Mouse (Mus musculus): ENCODE results near the gene Kremen1. TPM values are rescaled to one million over a fixed set of nuclear protein-coding genes. Genes with fewer than 3 reads are reported as not detected.
A peak's percentile ranks its signal among the peaks of the same experiment; 100 is the strongest.

Kremen1 gene
- polyA plus RNA-seq, 1 experiment from 2014 or later, result 20.9 TPM

DNA sequence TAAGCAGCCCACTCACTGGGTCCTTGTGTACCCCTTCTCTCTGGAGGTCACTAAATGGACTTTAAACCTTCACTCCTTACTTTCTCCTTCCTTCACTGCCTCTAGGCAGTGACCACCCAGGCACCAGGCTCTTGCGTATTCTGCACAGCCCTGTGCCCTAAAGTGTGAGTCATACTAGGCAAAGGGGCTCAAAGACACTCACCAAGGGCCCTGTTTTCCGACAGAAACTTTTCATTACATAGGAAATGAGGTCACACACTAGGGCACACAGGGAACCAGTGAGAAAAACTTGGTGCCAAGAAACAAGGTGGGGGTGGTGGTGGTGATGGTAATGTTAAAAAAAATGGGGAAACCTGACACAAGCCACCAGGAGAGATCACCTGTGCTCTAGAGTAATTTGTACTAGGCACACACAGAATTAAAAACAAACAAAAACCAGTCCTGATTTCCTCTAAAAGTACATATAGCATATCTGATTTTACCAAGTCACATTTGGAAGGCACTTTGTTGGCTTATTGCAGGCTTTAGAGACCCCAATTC, 35.3 kb upstream of the Kremen1 start:
- no peaks in the 10 kb centered on the region for H3K27me3 ChIP-seq (ENCODE audit: control insufficient read depth, insufficient read depth, low read length)
- H3K36me3 ChIP-seq (ENCODE audit: control insufficient read depth, insufficient read depth, low read length), result no peaks in the 10 kb centered on the region
- H3K4me2 ChIP-seq (ENCODE audit: low read length), result no peak overlapping the region
- 65% methylated on average over 2 of the region's 2 CpGs for WGBS
- H3K4me1 ChIP-seq (ENCODE audit: control insufficient read depth in 2 of 2, insufficient read depth in 2 of 2, low read length in 2 of 2), result peaks cover 2 to 32% of the 10 kb centered on the region in 2 experiments; a peak in 3 of 4 replicates
- H3K4me3 ChIP-seq (ENCODE audit: control insufficient read depth in 1 of 2, insufficient read depth in 1 of 2, low read depth in 1 of 2, low read length in 2 of 2), result no peak overlapping the region
- ATAC-seq (ENCODE audit: insufficient number of reproducible peaks, insufficient read depth, low FRiP score, low read depth), result 0 out of 2 replicates have a peak, but pooled peaks have one; percentile 35
- H3K9ac ChIP-seq (ENCODE audit: low read length), result no peak overlapping the region
- 0 out of 4 replicates have a peak overlapping the region, but pooled peaks of 1 of the 2 experiments have one; percentile 37 for H3K27ac ChIP-seq (replicated peaks in 1 of 2; ENCODE audit: control insufficient read depth in 1 of 2, insufficient read depth in 1 of 2, low read depth in 2 of 2, low read length in 2 of 2)
- no peaks in the 10 kb centered on the region for H3K9me3 ChIP-seq (ENCODE audit: control insufficient read depth, low read length)

DNA sequence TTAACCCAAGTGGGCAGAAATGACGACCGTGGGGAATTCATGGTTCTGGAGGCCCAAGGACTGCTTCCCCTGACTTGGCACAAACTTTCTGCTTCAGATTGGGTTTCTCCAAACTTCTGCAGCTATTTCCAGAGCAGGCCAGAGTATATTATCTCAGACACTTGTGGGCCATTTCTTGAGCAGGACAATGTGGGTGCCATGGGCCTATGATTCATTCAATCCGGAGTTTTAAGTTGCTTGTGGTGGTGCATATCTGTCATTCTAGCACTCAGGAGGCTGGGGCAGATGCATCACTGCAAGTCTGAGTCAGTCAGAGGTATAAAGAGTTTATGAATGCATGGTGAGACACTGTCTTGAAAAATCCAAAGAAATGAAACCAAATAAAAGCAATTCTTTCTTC, 33.4 kb upstream of the Kremen1 start:
- Histone ChIP-seq H3K27me3 (ENCODE audit: control insufficient read depth, insufficient read depth, low read length) (no peaks in the 10 kb centered on the region), H3K9me3 (ENCODE audit: control insufficient read depth, low read length) (no peaks in the 10 kb centered on the region), H3K9ac (ENCODE audit: low read length) (no peak overlapping the region), H3K36me3 (ENCODE audit: control insufficient read depth, insufficient read depth, low read length) (no peaks in the 10 kb centered on the region), H3K4me1 (ENCODE audit: control insufficient read depth in 2 of 2, insufficient read depth in 2 of 2, low read length in 2 of 2) (peaks cover 2 to 25% of the 10 kb centered on the region in 2 experiments; a peak in 3 of 4 replicates), H3K4me2 (ENCODE audit: low read length) (no peak overlapping the region), H3K27ac (replicated peaks in 1 of 2; ENCODE audit: control insufficient read depth in 1 of 2, insufficient read depth in 1 of 2, low read depth in 2 of 2, low read length in 2 of 2) (no peak overlapping the region), H3K4me3 (ENCODE audit: control insufficient read depth in 1 of 2, insufficient read depth in 1 of 2, low read depth in 1 of 2, low read length in 2 of 2) (no peak overlapping the region)
- no peak for ATAC-seq (ENCODE audit: insufficient number of reproducible peaks, insufficient read depth, low FRiP score, low read depth)
- 74% methylated on average over 3 of the region's 3 CpGs for WGBS

DNA sequence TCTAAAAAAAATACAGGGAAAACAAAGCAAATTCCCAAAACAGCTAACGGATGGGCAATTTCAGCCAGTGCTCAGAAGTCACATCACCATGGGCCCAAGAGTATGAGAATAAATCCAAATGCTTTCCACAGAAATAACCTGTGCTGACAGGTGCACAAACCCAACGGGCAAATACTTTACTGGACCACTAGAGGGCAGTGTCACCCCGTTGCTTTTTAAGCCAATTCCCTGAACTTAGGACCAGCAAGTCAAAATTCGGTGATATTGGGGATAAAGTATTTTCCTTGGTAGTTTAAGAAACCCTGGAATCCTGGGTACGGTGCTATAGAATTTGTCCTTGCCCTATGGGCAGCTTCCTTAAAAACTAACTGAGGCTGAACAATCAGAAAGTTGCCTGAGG, 29.3 kb upstream of the Kremen1 start:
- ATAC-seq (ENCODE audit: insufficient number of reproducible peaks, insufficient read depth, low FRiP score, low read depth), result no peak
- 21% methylated on average over 5 of the region's 5 CpGs for WGBS
- Histone ChIP-seq H3K9me3 (ENCODE audit: control insufficient read depth, low read length) (no peaks in the 10 kb centered on the region), H3K4me3 (ENCODE audit: control insufficient read depth in 1 of 2, insufficient read depth in 1 of 2, low read depth in 1 of 2, low read length in 2 of 2) (no peak overlapping the region), H3K36me3 (ENCODE audit: control insufficient read depth, insufficient read depth, low read length) (peaks cover 25% of the 10 kb centered on the region), H3K27ac (replicated peaks in 1 of 2; ENCODE audit: control insufficient read depth in 1 of 2, insufficient read depth in 1 of 2, low read depth in 2 of 2, low read length in 2 of 2) (no peak overlapping the region), H3K27me3 (ENCODE audit: control insufficient read depth, insufficient read depth, low read length) (no peaks in the 10 kb centered on the region), H3K4me2 (ENCODE audit: low read length) (no peak overlapping the region), H3K4me1 (ENCODE audit: control insufficient read depth in 2 of 2, insufficient read depth in 2 of 2, low read length in 2 of 2) (no peaks in the 10 kb centered on the region), H3K9ac (ENCODE audit: low read length) (no peak overlapping the region)

DNA sequence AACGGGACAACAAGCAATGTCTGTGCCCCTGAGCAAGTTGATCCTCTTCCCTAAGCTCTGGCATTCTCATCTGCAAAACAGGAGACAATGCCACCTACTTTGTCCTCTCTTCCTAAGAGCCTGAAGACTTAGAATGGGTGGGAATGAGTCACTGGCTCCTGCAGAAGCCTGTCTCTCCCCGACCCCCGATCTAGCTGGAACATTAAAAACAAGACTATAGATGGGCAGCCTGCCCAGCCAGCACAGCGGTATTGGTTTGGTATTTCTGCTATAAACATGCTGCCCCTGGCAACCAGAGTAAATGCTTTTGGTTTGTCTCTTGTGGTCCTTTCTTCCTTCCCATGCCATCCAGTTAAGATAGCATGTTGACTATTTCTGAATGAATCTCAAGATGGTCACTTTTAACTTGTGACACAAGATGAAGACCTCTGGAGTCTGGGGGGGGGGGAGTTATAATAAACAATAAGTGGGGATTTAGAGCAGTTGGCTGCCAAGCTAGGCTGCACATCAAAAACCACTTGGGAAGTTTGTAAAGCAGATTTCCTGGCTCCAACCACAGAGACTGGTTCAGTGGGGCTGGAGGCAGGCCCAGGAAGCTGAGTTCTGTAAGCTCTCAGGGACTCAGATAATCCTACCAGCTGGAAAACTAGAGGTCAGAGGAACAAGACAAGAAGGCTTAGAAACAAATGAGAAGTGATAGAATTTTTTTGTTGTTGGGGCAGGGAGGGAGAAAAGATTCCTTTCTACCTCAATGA, 28.6 kb upstream of the Kremen1 start:
- H3K27me3 ChIP-seq (ENCODE audit: control insufficient read depth, insufficient read depth, low read length), result no peaks in the 10 kb centered on the region
- no peak overlapping the region for H3K27ac ChIP-seq (replicated peaks in 1 of 2; ENCODE audit: control insufficient read depth in 1 of 2, insufficient read depth in 1 of 2, low read depth in 2 of 2, low read length in 2 of 2)
- 63% methylated on average over 4 of the region's 4 CpGs for WGBS
- H3K36me3 ChIP-seq (ENCODE audit: control insufficient read depth, insufficient read depth, low read length), result peaks cover 32% of the 10 kb centered on the region
- ATAC-seq (ENCODE audit: insufficient number of reproducible peaks, insufficient read depth, low FRiP score, low read depth), result no peak
- no peak overlapping the region for H3K9ac ChIP-seq (ENCODE audit: low read length)
- no peak overlapping the region for H3K4me2 ChIP-seq (ENCODE audit: low read length)
- no peaks in the 10 kb centered on the region for H3K9me3 ChIP-seq (ENCODE audit: control insufficient read depth, low read length)
- no peaks in the 10 kb centered on the region for H3K4me1 ChIP-seq (ENCODE audit: control insufficient read depth in 2 of 2, insufficient read depth in 2 of 2, low read length in 2 of 2)
- no peak overlapping the region for H3K4me3 ChIP-seq (ENCODE audit: control insufficient read depth in 1 of 2, insufficient read depth in 1 of 2, low read depth in 1 of 2, low read length in 2 of 2)

DNA sequence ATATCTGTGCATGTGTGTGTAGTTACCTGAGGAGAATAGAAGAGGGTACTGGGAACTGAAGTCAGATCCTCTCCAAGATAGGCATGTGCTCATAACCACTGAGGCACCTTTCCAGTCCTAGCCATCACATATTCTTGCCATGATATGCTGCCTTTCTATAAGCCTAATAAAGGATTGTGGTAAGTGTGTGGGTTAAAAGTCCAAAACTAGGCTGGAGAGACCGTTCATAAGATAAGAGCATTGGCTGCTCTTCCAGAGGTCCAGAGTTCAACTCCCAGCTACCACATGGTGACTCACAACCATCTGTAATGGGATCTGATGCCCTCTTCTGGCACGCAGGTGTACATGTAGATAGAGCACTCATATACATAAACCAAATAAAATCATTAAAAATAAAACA, 22.6 kb upstream of the Kremen1 start:
- Histone ChIP-seq H3K4me3 (ENCODE audit: control insufficient read depth in 1 of 2, insufficient read depth in 1 of 2, low read depth in 1 of 2, low read length in 2 of 2) (no peak overlapping the region), H3K27ac (replicated peaks in 1 of 2; ENCODE audit: control insufficient read depth in 1 of 2, insufficient read depth in 1 of 2, low read depth in 2 of 2, low read length in 2 of 2) (no peak overlapping the region), H3K36me3 (ENCODE audit: control insufficient read depth, insufficient read depth, low read length) (peaks cover 80% of the 10 kb centered on the region), H3K9ac (ENCODE audit: low read length) (no peak overlapping the region), H3K9me3 (ENCODE audit: control insufficient read depth, low read length) (no peaks in the 10 kb centered on the region), H3K27me3 (ENCODE audit: control insufficient read depth, insufficient read depth, low read length) (no peaks in the 10 kb centered on the region), H3K4me2 (ENCODE audit: low read length) (no peak overlapping the region), H3K4me1 (ENCODE audit: control insufficient read depth in 2 of 2, insufficient read depth in 2 of 2, low read length in 2 of 2) (no peaks in the 10 kb centered on the region)
- no peak for ATAC-seq (ENCODE audit: insufficient number of reproducible peaks, insufficient read depth, low FRiP score, low read depth)
- 94% methylated on average over 2 of the region's 2 CpGs for WGBS

DNA sequence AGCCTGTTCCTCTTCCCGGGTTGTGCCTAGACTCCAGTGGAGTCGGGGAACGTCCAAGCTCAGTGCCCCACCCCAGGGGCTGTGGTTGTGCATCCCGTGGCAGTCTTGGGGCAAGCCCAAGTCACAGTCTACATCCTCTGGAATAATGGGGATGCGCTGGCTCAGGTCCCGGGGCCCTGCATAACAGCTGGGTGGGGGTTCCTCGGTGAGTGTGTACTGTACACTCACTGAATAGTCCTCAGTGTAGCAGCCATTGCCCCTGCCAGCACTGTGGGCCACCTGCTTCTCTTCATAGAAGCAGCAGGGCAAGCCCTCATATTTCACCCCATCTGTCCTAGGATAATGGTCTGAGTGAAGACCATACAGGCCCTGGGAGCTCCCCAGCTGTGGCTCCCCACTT, 19.6 kb upstream of the Kremen1 start:
- Histone ChIP-seq H3K9me3 (ENCODE audit: control insufficient read depth, low read length) (no peaks in the 10 kb centered on the region), H3K9ac (ENCODE audit: low read length) (no peak overlapping the region), H3K36me3 (ENCODE audit: control insufficient read depth, insufficient read depth, low read length) (peaks cover 57% of the 10 kb centered on the region), H3K4me1 (ENCODE audit: control insufficient read depth in 2 of 2, insufficient read depth in 2 of 2, low read length in 2 of 2) (peaks cover 0 to 3% of the 10 kb centered on the region in 2 experiments; a peak in 1 of 4 replicates), H3K27me3 (ENCODE audit: control insufficient read depth, insufficient read depth, low read length) (no peaks in the 10 kb centered on the region), H3K4me2 (ENCODE audit: low read length) (no peak overlapping the region), H3K27ac (replicated peaks in 1 of 2; ENCODE audit: control insufficient read depth in 1 of 2, insufficient read depth in 1 of 2, low read depth in 2 of 2, low read length in 2 of 2) (no peak overlapping the region), H3K4me3 (ENCODE audit: control insufficient read depth in 1 of 2, insufficient read depth in 1 of 2, low read depth in 1 of 2, low read length in 2 of 2) (no peak overlapping the region)
- no peak for ATAC-seq (ENCODE audit: insufficient number of reproducible peaks, insufficient read depth, low FRiP score, low read depth)
- 92% methylated on average over 7 of the region's 7 CpGs for WGBS

DNA sequence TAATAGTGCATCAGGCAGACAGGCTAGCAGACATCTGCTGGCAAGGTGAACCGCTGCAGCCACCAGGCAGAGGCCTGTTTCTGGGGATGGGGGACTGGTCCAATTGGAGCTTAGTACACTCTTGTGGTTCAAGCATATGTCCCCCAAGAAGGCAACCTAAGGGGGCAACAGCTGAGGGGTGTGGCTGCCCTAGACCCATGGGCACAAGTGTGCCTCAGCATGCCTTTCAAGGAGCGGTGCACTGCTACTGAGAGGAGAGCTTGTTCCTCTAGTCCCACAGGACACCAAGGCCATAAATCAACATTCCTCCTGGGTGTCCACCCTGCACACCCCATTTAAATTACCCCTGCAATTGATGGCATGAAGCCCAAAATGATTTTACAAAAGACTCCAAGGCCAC, 17.1 kb upstream of the Kremen1 start:
- Histone ChIP-seq H3K27ac (replicated peaks in 1 of 2; ENCODE audit: control insufficient read depth in 1 of 2, insufficient read depth in 1 of 2, low read depth in 2 of 2, low read length in 2 of 2) (no peak overlapping the region), H3K9me3 (ENCODE audit: control insufficient read depth, low read length) (no peaks in the 10 kb centered on the region), H3K4me2 (ENCODE audit: low read length) (no peak overlapping the region), H3K9ac (ENCODE audit: low read length) (no peak overlapping the region), H3K4me1 (ENCODE audit: control insufficient read depth in 2 of 2, insufficient read depth in 2 of 2, low read length in 2 of 2) (peaks cover 0 to 3% of the 10 kb centered on the region in 2 experiments; a peak in 1 of 4 replicates), H3K36me3 (ENCODE audit: control insufficient read depth, insufficient read depth, low read length) (peaks cover 40% of the 10 kb centered on the region), H3K27me3 (ENCODE audit: control insufficient read depth, insufficient read depth, low read length) (no peaks in the 10 kb centered on the region), H3K4me3 (ENCODE audit: control insufficient read depth in 1 of 2, insufficient read depth in 1 of 2, low read depth in 1 of 2, low read length in 2 of 2) (no peak overlapping the region)
- 94% methylated on average over 2 of the region's 2 CpGs for WGBS
- ATAC-seq (ENCODE audit: insufficient number of reproducible peaks, insufficient read depth, low FRiP score, low read depth), result no peak

Measured in heart, embryonic 14.5 days (tissue).